Mouse (Mus musculus) lung, embryonic 15.5 days (tissue): ENCODE results near the gene Igsf9. TPM values are rescaled to one million over a fixed set of nuclear protein-coding genes. Genes with fewer than 3 reads are reported as not detected.

Experiments
- ATAC-seq: fragments of 200-750 bp; cut with Nextera tagmentation; 2 replicates; pipeline ENCODE4 v1.8.0; 2017; ENCODE audit warnings: moderate number of reproducible peaks, borderline replicate concordance; ENCODE audit not compliant: low FRiP score, low TSS enrichment; ENCODE audit errors: extremely low read depth
- H3K27ac ChIP-seq: fragments of 300-500 bp; sonication (generic); 2 replicates; pipeline ENCODE4 v1.5.1; 2015; ENCODE audit warnings: moderate library complexity, mild to moderate bottlenecking, inconsistent platforms
- H3K27me3 ChIP-seq: fragments of 300-500 bp; sonication (generic); 2 replicates; pipeline ENCODE4 v1.6.1; 2015; ENCODE audit warnings: inconsistent platforms
- H3K36me3 ChIP-seq: fragments of 300-500 bp; sonication (generic); 2 replicates; pipeline ENCODE4 v1.6.1; 2015; ENCODE audit warnings: inconsistent platforms
- H3K4me1 ChIP-seq: fragments of 300-500 bp; sonication (generic); 2 replicates; pipeline ENCODE4 v1.6.1; 2015; ENCODE audit warnings: inconsistent platforms
- H3K4me2 ChIP-seq: fragments of 300-500 bp; sonication (generic); 2 replicates; pipeline ENCODE4 v1.6.1; 2015; ENCODE audit warnings: inconsistent platforms, mild to moderate bottlenecking, moderate library complexity
- H3K4me3 ChIP-seq: fragments of 300-500 bp; sonication (generic); 2 replicates; pipeline ENCODE4 v1.5.1; 2015; ENCODE audit warnings: mild to moderate bottlenecking, inconsistent platforms
- H3K9ac ChIP-seq: fragments of 300-500 bp; sonication (generic); 2 replicates; pipeline ENCODE4 v1.6.1; 2015; ENCODE audit warnings: inconsistent platforms
- H3K9me3 ChIP-seq: fragments of 300-500 bp; sonication (generic); 2 replicates; pipeline ENCODE4 v1.6.1; 2016; ENCODE audit warnings: inconsistent platforms
- WGBS: fragments of 180-500 bp; shearing (Covaris S2); methylation state at CpG from one replicate; pipeline ENCODE4 v1.1.7; 2015; 5-methylcytosine and 5-hydroxymethylcytosine counted together
- polyA plus RNA-seq: library from polyadenylated mRNA; unstranded; fragments of >200 nt; fragmentation: Nextera tagmentation; extraction: Ambion mirVana; gene quantifications from 2 replicates; pipeline ENCODE4 v1.2.1, GENCODE M21; 2015

Gene Igsf9
- polyA plus RNA-seq, 1 experiment from 2014 or later: 21.7 TPM

DNA sequence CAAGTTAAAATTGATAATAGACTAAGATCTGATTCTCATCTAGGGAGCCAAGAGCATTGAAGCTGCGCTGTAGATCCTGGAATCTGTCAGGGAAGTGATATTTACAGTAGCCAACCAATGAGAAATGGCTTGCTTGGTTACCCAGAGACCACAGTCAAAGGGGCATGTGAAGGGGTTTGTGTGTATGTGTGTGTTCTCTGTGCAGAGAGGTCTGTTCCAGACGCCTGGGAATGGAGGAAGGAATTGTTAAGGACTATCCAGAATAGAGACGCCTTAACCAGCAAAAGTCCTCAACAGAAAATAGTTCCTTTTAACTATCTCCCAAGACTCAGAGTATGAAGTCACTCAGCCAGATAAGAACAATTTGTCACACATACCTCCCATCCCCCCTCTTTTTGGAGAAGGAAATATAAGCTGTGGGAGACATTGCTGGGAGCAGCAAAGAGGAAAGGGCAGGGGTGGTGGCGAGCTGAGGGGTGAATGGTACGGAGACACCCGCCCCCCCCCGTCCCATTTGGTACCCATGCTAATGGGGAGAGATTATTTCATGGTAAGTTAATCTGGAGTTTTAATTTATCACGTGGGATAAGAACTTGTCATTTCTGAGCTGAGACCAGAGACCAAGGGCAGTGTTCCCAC lies 11.7 kb upstream of the Igsf9 start:
- Histone ChIP-seq H3K27ac (no peak overlapping the region), H3K4me3 (no peak overlapping the region), H3K9ac (no peak overlapping the region), H3K9me3 (no peaks in the 10 kb centered on the region), H3K27me3 (no peaks in the 10 kb centered on the region), H3K4me2 (no peak overlapping the region), H3K4me1 (peaks cover 10% of the 10 kb centered on the region), H3K36me3 (no peaks in the 10 kb centered on the region)
- ATAC-seq: peak; percentile 81; the same call in 1 of the 2 replicates
- 25% methylated on average over 8 of the region's 8 CpGs for WGBS

DNA sequence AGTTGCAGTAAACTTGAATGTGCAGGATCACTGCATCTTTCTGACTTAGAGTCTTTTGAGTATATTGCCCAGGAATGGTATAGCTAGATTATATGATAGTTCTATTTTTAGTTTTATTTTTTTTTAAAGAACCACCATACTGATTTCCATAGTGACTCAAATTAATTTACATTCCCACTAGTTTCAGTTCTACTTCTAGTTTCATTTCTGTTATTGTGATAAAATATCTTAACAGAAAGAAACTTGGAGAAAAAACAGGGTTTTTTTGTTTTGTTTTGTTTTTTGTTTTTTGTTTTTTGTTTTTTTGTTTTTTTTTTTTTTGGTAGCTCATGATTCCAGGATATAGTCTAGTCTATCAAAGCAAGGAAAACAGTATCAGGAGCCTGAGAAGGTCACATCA lies 8.7 kb upstream of the Igsf9 start:
- Histone ChIP-seq H3K9me3 (no peaks in the 10 kb centered on the region), H3K4me2 (no peak overlapping the region), H3K9ac (no peak overlapping the region), H3K36me3 (no peaks in the 10 kb centered on the region), H3K4me3 (no peak overlapping the region), H3K27me3 (no peaks in the 10 kb centered on the region), H3K27ac (no peak overlapping the region), H3K4me1 (peaks cover 15% of the 10 kb centered on the region)
- ATAC-seq: no peak

- H3K36me3 ChIP-seq: no peaks in the 10 kb centered on the region
- no peak overlapping the region for H3K27ac ChIP-seq
- peaks cover 15% of the 10 kb centered on the region for H3K4me1 ChIP-seq
- H3K9me3 ChIP-seq: no peaks in the 10 kb centered on the region
- ATAC-seq: no peak
- no peak overlapping the region for H3K4me3 ChIP-seq
- WGBS: 78% methylated on average over 3 of the region's 3 CpGs
- no peak overlapping the region for H3K4me2 ChIP-seq
- H3K9ac ChIP-seq: no peak overlapping the region
- no peaks in the 10 kb centered on the region for H3K27me3 ChIP-seq
These were observed 7.4 kb upstream of the Igsf9 start for GRCm38 (mm10) chr1:172474196-172474595.

DNA sequence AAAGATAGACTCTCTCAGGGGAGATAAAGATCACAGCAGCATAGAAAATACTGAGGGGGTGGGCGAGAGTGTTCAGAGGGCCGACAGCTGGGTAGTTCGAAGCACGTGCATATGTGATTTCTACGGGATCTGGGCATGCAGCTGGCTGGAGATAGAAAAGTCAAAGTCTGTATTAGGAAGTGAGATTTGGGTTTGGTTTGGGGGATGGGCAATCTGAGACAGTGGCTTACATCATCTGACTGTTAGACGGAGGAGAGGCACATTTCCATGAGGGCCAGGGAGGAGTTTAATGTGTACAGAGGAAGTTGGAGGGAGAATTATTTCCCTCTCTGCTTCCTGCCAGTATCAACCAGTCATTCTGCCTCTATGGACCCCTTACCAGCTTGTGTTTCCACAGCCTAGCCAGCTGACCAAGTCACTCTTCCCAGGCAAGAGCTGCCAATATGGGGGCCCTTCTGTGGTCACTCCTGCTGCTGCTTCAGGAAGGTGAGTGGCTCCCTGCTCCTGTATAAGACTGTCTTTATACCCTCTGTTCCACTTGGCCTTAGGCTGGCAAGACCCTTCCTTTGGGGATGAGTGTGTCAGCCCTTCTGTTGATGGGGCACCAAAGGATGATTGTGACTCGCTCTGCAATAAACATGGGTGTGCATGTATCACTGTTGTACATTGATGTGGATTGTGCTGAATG lies 6.4 kb upstream of the Igsf9 start, which contains the start of gene Slamf9:
TSS of gene Slamf9 (plus strand) at position 305 of the 688 bp plus-strand sequence.
- 36% methylated on average over 7 of the region's 7 CpGs for WGBS
- no peaks in the 10 kb centered on the region for H3K36me3 ChIP-seq
- no peak within 1 kb of the TSS for H3K4me3 ChIP-seq
- H3K27ac ChIP-seq: no peak within 1 kb of the TSS
- H3K27me3 ChIP-seq: no peaks in the 10 kb centered on the region
- H3K4me2 ChIP-seq: no peak within 1 kb of the TSS
- no peaks in the 10 kb centered on the region for H3K9me3 ChIP-seq
- peaks cover 6% of the 10 kb centered on the region for H3K4me1 ChIP-seq
- peak; percentile 55; the same call in 1 of the 2 replicates for ATAC-seq
- H3K9ac ChIP-seq: no peak within 1 kb of the TSS

GRCm38 (mm10) chr1:172478020-172478419 lies 3.6 kb upstream of the Igsf9 start:
- WGBS: 72% methylated on average over 5 of the region's 5 CpGs
- H3K4me2 ChIP-seq: no peak overlapping the region
- H3K4me1 ChIP-seq: peaks cover 23% of the 10 kb centered on the region
- no peaks in the 10 kb centered on the region for H3K36me3 ChIP-seq
- H3K4me3 ChIP-seq: no peak overlapping the region
- H3K9me3 ChIP-seq: no peaks in the 10 kb centered on the region
- H3K27me3 ChIP-seq: no peaks in the 10 kb centered on the region
- no peak for ATAC-seq
- no peak overlapping the region for H3K27ac ChIP-seq
- no peak overlapping the region for H3K9ac ChIP-seq

GRCm38 (mm10) chr1:172480376-172480775 lies 1.2 kb upstream of the Igsf9 start:
- Histone ChIP-seq H3K27me3 (no peaks in the 10 kb centered on the region), H3K4me3 (no peak overlapping the region), H3K9ac (no peak overlapping the region), H3K4me2 (no peak overlapping the region), H3K4me1 (peaks cover 33% of the 10 kb centered on the region), H3K27ac (no peak overlapping the region), H3K9me3 (no peaks in the 10 kb centered on the region), H3K36me3 (no peaks in the 10 kb centered on the region)
- no peak for ATAC-seq
- WGBS: 88% methylated on average over 4 of the region's 4 CpGs

GRCm38 (mm10) chr1:172481111-172481510 lies 477 bp upstream of the Igsf9 start:
- 10% methylated on average over 13 of the region's 13 CpGs for WGBS
- peak overlapping the region; percentile 76 for H3K4me2 ChIP-seq
- no peaks in the 10 kb centered on the region for H3K9me3 ChIP-seq
- no peaks in the 10 kb centered on the region for H3K36me3 ChIP-seq
- peak overlapping the region; percentile 92 for H3K27ac ChIP-seq
- peak overlapping the region; percentile 56 for H3K4me3 ChIP-seq
- H3K4me1 ChIP-seq: peaks cover 33% of the 10 kb centered on the region
- 0 out of 2 replicates have a peak overlapping the region, but pooled peaks have one; percentile 43 for H3K9ac ChIP-seq
- H3K27me3 ChIP-seq: no peaks in the 10 kb centered on the region
- ATAC-seq: no peak

- Histone ChIP-seq H3K4me3 (peak overlapping the region; percentile 56), H3K9ac (peak overlapping the region; percentile 43), H3K27ac (peak overlapping the region; percentile 92), H3K27me3 (no peaks in the 10 kb centered on the region), H3K36me3 (no peaks in the 10 kb centered on the region), H3K9me3 (no peaks in the 10 kb centered on the region), H3K4me1 (peaks cover 33% of the 10 kb centered on the region), H3K4me2 (peak overlapping the region; percentile 76)
- no peak for ATAC-seq
- WGBS: 6% methylated on average over 12 of the region's 12 CpGs
These were observed 1.2 kb downstream of the Igsf9 start for GRCm38 (mm10) chr1:172482518-172483360.

GRCm38 (mm10) chr1:172483361-172483660 lies 1.7 kb downstream of the Igsf9 start:
- H3K27me3 ChIP-seq: no peaks in the 10 kb centered on the region
- 36% methylated on average over 4 of the region's 4 CpGs for WGBS
- peaks cover 33% of the 10 kb centered on the region for H3K4me1 ChIP-seq
- H3K4me3 ChIP-seq: peak overlapping the region; percentile 56
- no peak overlapping the region for H3K27ac ChIP-seq
- no peak overlapping the region; the same call in 1 of the 2 replicates for H3K9ac ChIP-seq
- ATAC-seq: no peak
- no peaks in the 10 kb centered on the region for H3K36me3 ChIP-seq
- peak overlapping the region; percentile 76 for H3K4me2 ChIP-seq
- H3K9me3 ChIP-seq: no peaks in the 10 kb centered on the region

DNA sequence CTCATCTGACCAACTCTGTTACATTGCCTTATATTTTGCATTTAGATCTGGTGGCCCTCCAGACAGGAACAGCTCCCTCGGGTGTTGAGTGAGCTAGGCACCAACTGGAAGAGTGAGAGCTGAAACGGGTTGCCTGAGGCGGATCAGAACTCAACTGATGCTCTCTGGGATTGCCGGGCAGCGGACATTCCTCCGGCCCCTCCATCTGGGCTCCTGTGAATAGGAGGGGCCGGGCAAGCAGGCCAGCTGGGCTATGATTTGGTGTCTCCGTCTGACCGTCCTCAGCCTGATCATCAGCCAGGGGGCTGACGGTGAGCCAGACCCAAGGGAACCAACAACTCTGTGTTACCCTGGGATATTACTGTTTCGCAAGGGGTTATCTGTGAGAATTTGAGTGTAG lies 2.6 kb downstream of the Igsf9 start:
- Histone ChIP-seq H3K9ac (no peak overlapping the region), H3K4me3 (no peak overlapping the region), H3K9me3 (no peaks in the 10 kb centered on the region), H3K4me2 (peak overlapping the region; percentile 29), H3K27me3 (no peaks in the 10 kb centered on the region), H3K27ac (no peak overlapping the region), H3K36me3 (no peaks in the 10 kb centered on the region), H3K4me1 (peaks cover 33% of the 10 kb centered on the region)
- ATAC-seq: no peak
- 54% methylated on average over 11 of the region's 11 CpGs for WGBS

GRCm38 (mm10) chr1:172484671-172485070 lies 3.1 kb downstream of the Igsf9 start:
- 58% methylated on average over 13 of the region's 13 CpGs for WGBS

DNA sequence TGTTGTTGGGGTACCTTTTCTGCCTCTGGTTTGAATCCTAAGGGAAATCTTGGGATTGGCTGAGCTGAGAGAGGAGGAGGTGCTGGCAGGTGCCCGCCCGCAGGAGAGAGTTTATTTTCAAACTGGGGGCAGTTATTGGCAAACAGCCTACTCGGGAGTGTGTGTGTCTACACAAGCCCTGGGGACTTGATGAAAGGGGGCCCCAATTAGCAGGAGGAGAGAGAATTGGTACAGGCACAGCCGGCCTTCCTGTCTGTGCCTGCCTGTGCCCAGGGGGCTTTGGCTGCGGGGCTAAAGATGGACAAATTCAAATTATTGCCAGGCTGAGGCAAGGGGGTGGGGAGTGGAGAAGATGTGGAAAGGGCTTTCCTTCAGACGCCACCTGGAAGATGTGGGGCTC lies 4.2 kb downstream of the Igsf9 start:
- WGBS: 58% methylated on average over 6 of the region's 6 CpGs
- Histone ChIP-seq H3K9me3 (no peaks in the 10 kb centered on the region), H3K4me2 (no peak overlapping the region)

More at GRCm38 (mm10) chr1:172484671-172485070, 3.1 kb downstream of the Igsf9 start:
- H3K9me3 ChIP-seq: no peaks in the 10 kb centered on the region
- H3K9ac ChIP-seq: no peak overlapping the region
- H3K4me3 ChIP-seq: no peak overlapping the region
- H3K27ac ChIP-seq: no peak overlapping the region
- H3K27me3 ChIP-seq: no peaks in the 10 kb centered on the region
- peak overlapping the region; percentile 29; the same call in 1 of the 2 replicates for H3K4me2 ChIP-seq
- H3K4me1 ChIP-seq: peaks cover 33% of the 10 kb centered on the region
- no peak for ATAC-seq
- H3K36me3 ChIP-seq: no peaks in the 10 kb centered on the region

More for the DNA sequence above, 4.2 kb downstream of the Igsf9 start:
- ATAC-seq: no peak
- H3K4me3 ChIP-seq: no peak overlapping the region
- H3K36me3 ChIP-seq: no peaks in the 10 kb centered on the region
- peaks cover 39% of the 10 kb centered on the region for H3K4me1 ChIP-seq
- no peak overlapping the region for H3K27ac ChIP-seq
- H3K27me3 ChIP-seq: no peaks in the 10 kb centered on the region
- H3K9ac ChIP-seq: no peak overlapping the region
